Mouse (Mus musculus) kidney, embryonic 14.5 days (tissue): ENCODE measurements at regions not wholly inside any gene's neighbourhood (a gene's known extent, or its start where the extent isn't known, plus 50 kb on each side); places are given as distances from the start of the nearest gene placed in this dataset.
A peak's percentile ranks its signal among the peaks of the same experiment; 100 is the strongest.

Experiments used
- ATAC-seq: fragments of 200-750 bp; cut with Nextera tagmentation; 2 replicates; pipeline ENCODE4 v1.8.0; 2017; ENCODE audit warnings: moderate number of reproducible peaks, mild to moderate bottlenecking, moderate TSS enrichment, moderate library complexity; ENCODE audit not compliant: low FRiP score, low TSS enrichment
- H3K27ac ChIP-seq: fragments of 300-500 bp; sonication (generic); 2 replicates; pipeline ENCODE4 v1.5.1; 2014; ENCODE audit warnings: low read depth, mild to moderate bottlenecking, low read length, moderate library complexity, mixed read lengths
- H3K27me3 ChIP-seq: fragments of 300-500 bp; sonication (generic); 2 replicates; pipeline ENCODE4 v1.6.1; 2014; ENCODE audit warnings: mild to moderate bottlenecking, low read length; ENCODE audit not compliant: control insufficient read depth, insufficient read depth
- H3K36me3 ChIP-seq: fragments of 300-500 bp; sonication (generic); 2 replicates; pipeline ENCODE4 v1.6.1; 2014; ENCODE audit warnings: low read length, mixed read lengths; ENCODE audit not compliant: control insufficient read depth, insufficient read depth
- H3K4me1 ChIP-seq: fragments of 300-500 bp; sonication (generic); 2 replicates; pipeline ENCODE4 v1.6.1; 2014; ENCODE audit warnings: low read length, mixed read lengths; ENCODE audit not compliant: control insufficient read depth, insufficient read depth
- H3K4me2 ChIP-seq: fragments of 300-500 bp; sonication (generic); replicated peaks from 2 replicates; pipeline ENCODE4 v1.6.1; 2014; ENCODE audit warnings: low read depth, mild to moderate bottlenecking, low read length
- H3K4me3 ChIP-seq: fragments of 300-500 bp; sonication (generic); 2 replicates; pipeline ENCODE4 v1.5.1; 2014; ENCODE audit warnings: mild to moderate bottlenecking, low read length
- H3K9ac ChIP-seq: fragments of 300-500 bp; sonication (generic); 2 replicates; pipeline ENCODE4 v1.6.1; 2014; ENCODE audit warnings: low read depth, mild to moderate bottlenecking, low read length, moderate library complexity
- H3K9me3 ChIP-seq: fragments of 300-500 bp; sonication (generic); 2 replicates; pipeline ENCODE4 v1.6.1; 2016; ENCODE audit warnings: low read length; ENCODE audit not compliant: control insufficient read depth
- WGBS: fragments of 180-500 bp; shearing (Covaris S2); extraction: QIAGEN DNeasy Blood & Tissue Kit; methylation state at CpG from one replicate; pipeline ENCODE4 v1.1.7; 2014; 5-methylcytosine and 5-hydroxymethylcytosine counted together

- Histone ChIP-seq H3K27ac (no peak overlapping the region), H3K4me2 (peak overlapping the region; percentile 82), H3K27me3 (peaks cover 17% of the 10 kb centered on the region), H3K9ac (peak overlapping the region; percentile 48; the same call in 1 of the 2 replicates), H3K9me3 (no peaks in the 10 kb centered on the region), H3K4me3 (peak overlapping the region; percentile 42), H3K36me3 (no peaks in the 10 kb centered on the region), H3K4me1 (peaks cover 7% of the 10 kb centered on the region; the same call in 1 of the 2 replicates)
- 0 out of 2 replicates have a peak, but pooled peaks have one; percentile 63 for ATAC-seq
- 5% methylated on average over 21 of the region's 21 CpGs for WGBS
Observed at GRCm38 (mm10) chr4:124276741-124277455, 333.7 kb downstream of the 3100002H09Rik start.

GRCm38 (mm10) chr4:124272002-124272401, 338.6 kb downstream of the 3100002H09Rik start:
- no peak overlapping the region for H3K4me2 ChIP-seq
- H3K36me3 ChIP-seq = no peaks in the 10 kb centered on the region
- ATAC-seq = no peak
- H3K4me3 ChIP-seq = no peak overlapping the region
- H3K27me3 ChIP-seq = peaks cover 2% of the 10 kb centered on the region
- peaks cover 4% of the 10 kb centered on the region; the same call in 1 of the 2 replicates for H3K4me1 ChIP-seq
- 73% methylated on average over 2 of the region's 2 CpGs for WGBS
- no peak overlapping the region for H3K27ac ChIP-seq
- H3K9me3 ChIP-seq = no peaks in the 10 kb centered on the region
- no peak overlapping the region for H3K9ac ChIP-seq

- H3K4me2 ChIP-seq = no peak overlapping the region
- 53% methylated on average over 4 of the region's 4 CpGs for WGBS
- H3K27ac ChIP-seq = no peak overlapping the region
- H3K36me3 ChIP-seq = no peaks in the 10 kb centered on the region
- no peaks in the 10 kb centered on the region; the same call in 1 of the 2 replicates for H3K27me3 ChIP-seq
- no peaks in the 10 kb centered on the region for H3K9me3 ChIP-seq
- no peaks in the 10 kb centered on the region for H3K4me1 ChIP-seq
- no peak overlapping the region for H3K9ac ChIP-seq
- no peak overlapping the region for H3K4me3 ChIP-seq
- no peak for ATAC-seq
Observed at GRCm38 (mm10) chr4:124268404-124268803, 342.2 kb downstream of the 3100002H09Rik start.

GRCm38 (mm10) chr4:124266573-124266972, 344.0 kb downstream of the 3100002H09Rik start:
- no peak overlapping the region for H3K4me3 ChIP-seq
- 49% methylated on average over 4 of the region's 4 CpGs for WGBS
- no peak for ATAC-seq
- H3K27me3 ChIP-seq = no peaks in the 10 kb centered on the region; the same call in 1 of the 2 replicates
- H3K36me3 ChIP-seq = no peaks in the 10 kb centered on the region
- no peaks in the 10 kb centered on the region; the same call in 1 of the 2 replicates for H3K9me3 ChIP-seq
- no peaks in the 10 kb centered on the region for H3K4me1 ChIP-seq
- H3K9ac ChIP-seq = no peak overlapping the region
- no peak overlapping the region for H3K27ac ChIP-seq
- H3K4me2 ChIP-seq = no peak overlapping the region

- 85% methylated on average over 15 of the region's 15 CpGs for WGBS
- Histone ChIP-seq H3K4me3 (no peak overlapping the region), H3K9me3 (no peaks in the 10 kb centered on the region; the same call in 1 of the 2 replicates), H3K9ac (no peak overlapping the region), H3K27me3 (no peaks in the 10 kb centered on the region; the same call in 1 of the 2 replicates), H3K36me3 (no peaks in the 10 kb centered on the region), H3K27ac (no peak overlapping the region), H3K4me1 (no peaks in the 10 kb centered on the region), H3K4me2 (no peak overlapping the region)
- ATAC-seq = no peak
Observed at GRCm38 (mm10) chr4:124265527-124265926, 345.1 kb downstream of the 3100002H09Rik start.

- 6% methylated on average over 9 of the region's 9 CpGs for WGBS
- H3K27me3 ChIP-seq = peaks cover 6% of the 10 kb centered on the region; the same call in 1 of the 2 replicates
- H3K9ac ChIP-seq = no peak overlapping the region
- H3K36me3 ChIP-seq = no peaks in the 10 kb centered on the region
- no peaks in the 10 kb centered on the region; the same call in 1 of the 2 replicates for H3K9me3 ChIP-seq
- no peak overlapping the region for H3K27ac ChIP-seq
- no peak overlapping the region for H3K4me3 ChIP-seq
- peaks cover 9% of the 10 kb centered on the region for H3K4me1 ChIP-seq
- H3K4me2 ChIP-seq = no peak overlapping the region
- ATAC-seq = 0 out of 2 replicates have a peak, but pooled peaks have one; percentile 28
Observed at GRCm38 (mm10) chr4:124257006-124257405, 339.2 kb upstream of the 4930535I16Rik start.

- no peak overlapping the region for H3K4me3 ChIP-seq
- peaks cover 6% of the 10 kb centered on the region; the same call in 1 of the 2 replicates for H3K27me3 ChIP-seq
- H3K9ac ChIP-seq = no peak overlapping the region
- no peak overlapping the region for H3K27ac ChIP-seq
- WGBS = 80% methylated on average over 7 of the region's 7 CpGs
- no peaks in the 10 kb centered on the region; the same call in 1 of the 2 replicates for H3K9me3 ChIP-seq
- peaks cover 9% of the 10 kb centered on the region for H3K4me1 ChIP-seq
- no peaks in the 10 kb centered on the region for H3K36me3 ChIP-seq
- no peak for ATAC-seq
- no peak overlapping the region for H3K4me2 ChIP-seq
Observed at GRCm38 (mm10) chr4:124256515-124256914, 338.7 kb upstream of the 4930535I16Rik start.

- ATAC-seq = no peak
- no peak overlapping the region for H3K4me3 ChIP-seq
- peaks cover 9% of the 10 kb centered on the region for H3K4me1 ChIP-seq
- no peak overlapping the region for H3K9ac ChIP-seq
- no peaks in the 10 kb centered on the region for H3K36me3 ChIP-seq
- 62% methylated on average over 7 of the region's 7 CpGs for WGBS
- no peaks in the 10 kb centered on the region for H3K9me3 ChIP-seq
- H3K27ac ChIP-seq = no peak overlapping the region
- peaks cover 6% of the 10 kb centered on the region; the same call in 1 of the 2 replicates for H3K27me3 ChIP-seq
- no peak overlapping the region for H3K4me2 ChIP-seq
Observed at GRCm38 (mm10) chr4:124255183-124255543, 337.3 kb upstream of the 4930535I16Rik start.

GRCm38 (mm10) chr4:124254446-124255182, 336.8 kb upstream of the 4930535I16Rik start:
- H3K9me3 ChIP-seq = no peaks in the 10 kb centered on the region
- peaks cover 9% of the 10 kb centered on the region for H3K4me1 ChIP-seq
- H3K4me3 ChIP-seq = no peak overlapping the region
- no peaks in the 10 kb centered on the region for H3K36me3 ChIP-seq
- no peak overlapping the region for H3K27ac ChIP-seq
- peaks cover 6% of the 10 kb centered on the region; the same call in 1 of the 2 replicates for H3K27me3 ChIP-seq
- ATAC-seq = no peak
- H3K9ac ChIP-seq = no peak overlapping the region; the same call in 1 of the 2 replicates
- whole genome bisulfite sequencing = 45% methylated on average over 22 of the region's 22 CpGs
- no peak overlapping the region for H3K4me2 ChIP-seq
